Mouse (Mus musculus): ENCODE measurements around the gene Ngb. TPM values are rescaled to one million over a fixed set of nuclear protein-coding genes. Genes with fewer than 3 reads are reported as not detected.

The Ngb gene
- total RNA-seq (2022) = 1 to 10 TPM; 2.6 to 4.2 (median 3.4) TPM

GRCm38 (mm10) chr12:87102165-87102631 is at the start of gene Ngb:
TSS of gene Ngb (minus strand) at chr12:87102539.
- DNase-seq (ENCODE audit: low spot score in 2 of 2) = no peak

GRCm38 (mm10) chr12:87149471-87149870 is 47.1 kb upstream of the Ngb start:
- DNase-seq (ENCODE audit: low spot score in 2 of 2) = no peak

GRCm38 (mm10) chr12:87148136-87148535 is 45.8 kb upstream of the Ngb start:
- DNase-seq (ENCODE audit: low spot score in 2 of 2) = no peak

- peak; percentile 92 to 93 for DNase-seq (ENCODE audit: low spot score in 2 of 2)
These were observed 45.2 kb upstream of the Ngb start, which contains the start of gene Pomt2 for GRCm38 (mm10) chr12:87147395-87148089. TSS of gene Pomt2 (minus strand) at chr12:87147968.

GRCm38 (mm10) chr12:87146966-87147365 is 44.6 kb upstream of the Ngb start, which contains the start of gene Gstz1:
TSS of gene Gstz1 (plus strand) at chr12:87147165.
- peak; percentile 85 to 86 for DNase-seq (ENCODE audit: low spot score in 2 of 2)

- DNase-seq (ENCODE audit: low spot score in 2 of 2) = no peak
These were observed 39.8 kb upstream of the Ngb start for GRCm38 (mm10) chr12:87142156-87142555.

GRCm38 (mm10) chr12:87138768-87139167 is 36.4 kb upstream of the Ngb start:
- DNase-seq (ENCODE audit: low spot score in 2 of 2) = no peak

GRCm38 (mm10) chr12:87138342-87138701 is 36.0 kb upstream of the Ngb start:
- no peak for DNase-seq (ENCODE audit: low spot score in 2 of 2)

- no peak for DNase-seq (ENCODE audit: low spot score in 2 of 2)
These were observed 35.4 kb upstream of the Ngb start for GRCm38 (mm10) chr12:87137439-87138341.

- no peak for DNase-seq (ENCODE audit: low spot score in 2 of 2)
These were observed 30.4 kb upstream of the Ngb start for GRCm38 (mm10) chr12:87132784-87133183.

GRCm38 (mm10) chr12:87132210-87132609 is 29.9 kb upstream of the Ngb start:
- no peak for DNase-seq (ENCODE audit: low spot score in 2 of 2)

GRCm38 (mm10) chr12:87131619-87132018 is 29.3 kb upstream of the Ngb start:
- no peak for DNase-seq (ENCODE audit: low spot score in 2 of 2)

GRCm38 (mm10) chr12:87131181-87131580 is 28.8 kb upstream of the Ngb start:
- DNase-seq (ENCODE audit: low spot score in 2 of 2) = no peak

GRCm38 (mm10) chr12:87130224-87130623 is 27.9 kb upstream of the Ngb start:
- DNase-seq (ENCODE audit: low spot score in 2 of 2) = no peak

GRCm38 (mm10) chr12:87127256-87127655 is 24.9 kb upstream of the Ngb start:
- DNase-seq (ENCODE audit: low spot score in 2 of 2) = no peak

GRCm38 (mm10) chr12:87121918-87122589 is 19.7 kb upstream of the Ngb start:
- DNase-seq (ENCODE audit: low spot score in 2 of 2) = no peak

- DNase-seq (ENCODE audit: low spot score in 2 of 2) = no peak
These were observed 5.1 kb upstream of the Ngb start for GRCm38 (mm10) chr12:87107357-87107977.

- DNase-seq (ENCODE audit: low spot score in 2 of 2) = no peak
These were observed 2.5 kb upstream of the Ngb start for GRCm38 (mm10) chr12:87104796-87105195.

GRCm38 (mm10) chr12:87103471-87103870 is 1.1 kb upstream of the Ngb start:
- DNase-seq (ENCODE audit: low spot score in 2 of 2) = no peak

- no peak for DNase-seq (ENCODE audit: low spot score in 2 of 2)
These were observed 2.0 kb downstream of the Ngb start for GRCm38 (mm10) chr12:87100331-87100730.

- no peak for DNase-seq (ENCODE audit: low spot score in 2 of 2)
These were observed 8.7 kb downstream of the Ngb start for GRCm38 (mm10) chr12:87093671-87094070.

All from layer of hippocampus, adult 8-10 months (tissue).